8 mouse cellular contexts compared by ENCODE assay signal in genomic region chr17:26094531-26095110, GRCm38 (mm10). TPM values are rescaled to one million over a fixed set of nuclear protein-coding genes. Genes with fewer than 3 reads are reported as not detected.
DNase-seq lines count a peak whose midpoint lies in the region; ATAC-seq and TF ChIP-seq lines count a peak whose summit lies in the region.

No protein-coding gene starts in this region.

- H3K27ac ChIP-seq in heart, embryonic 15.5 days: no peak overlapping the region; the same call in 1 of the 2 replicates
- peak overlapping the region; percentile 55; the same call in 1 of the 2 replicates for H3K27ac ChIP-seq in bone marrow, adult 2 months (ENCODE audit: control insufficient read depth, insufficient read depth, low read depth, low read length, poor library complexity)
- H3K27ac ChIP-seq in hindbrain, embryonic 12.5 days: peak overlapping the region; percentile 62
- 0 out of 2 replicates have a peak overlapping the region, but pooled peaks have one; percentile 63 for H3K27ac ChIP-seq in midbrain, embryonic 12.5 days (replicated peaks)

- H3K9me3 ChIP-seq in heart, embryonic 15.5 days (replicated peaks): no peaks in the 10 kb centered on the region
- no peaks in the 10 kb centered on the region for H3K9me3 ChIP-seq in hindbrain, embryonic 12.5 days (replicated peaks)
- H3K9me3 ChIP-seq in midbrain, embryonic 12.5 days: no peaks in the 10 kb centered on the region

- H3K9ac ChIP-seq in heart, embryonic 15.5 days: peak overlapping the region; percentile 79
- H3K9ac ChIP-seq in hindbrain, embryonic 12.5 days: peak overlapping the region; percentile 74
- peak overlapping the region; percentile 78 for H3K9ac ChIP-seq in midbrain, embryonic 12.5 days (replicated peaks)

- no peaks in the 10 kb centered on the region for H3K36me3 ChIP-seq in heart, embryonic 15.5 days
- H3K36me3 ChIP-seq in hindbrain, embryonic 12.5 days: peaks cover 8% of the 10 kb centered on the region; the same call in 1 of the 2 replicates
- peaks cover 14% of the 10 kb centered on the region for H3K36me3 ChIP-seq in midbrain, embryonic 12.5 days

- TF ChIP-seq POLR2A in bone marrow, adult 2 months (IDR thresholded peaks at IDR 0.05; ENCODE audit: borderline replicate concordance, control insufficient read depth, low read depth, low read length): no peak

- DNase-seq in heart, adult 18-20 months: no peak
- DNase-seq in cerebellum, adult 11 months: no peak
- DNase-seq in layer of hippocampus, postnatal 25 days (ENCODE audit: extremely low spot score in 1 of 2, low spot score in 1 of 2): no peak
- DNase-seq in retina, postnatal 1 day: no peak

- H3K4me1 ChIP-seq in heart, embryonic 15.5 days (replicated peaks): peaks cover 12% of the 10 kb centered on the region
- no peaks in the 10 kb centered on the region; the same call in 1 of the 2 replicates for H3K4me1 ChIP-seq in bone marrow, adult 2 months (ENCODE audit: control insufficient read depth, insufficient read depth, low read length)
- peaks cover 15% of the 10 kb centered on the region for H3K4me1 ChIP-seq in hindbrain, embryonic 12.5 days
- peaks cover 19% of the 10 kb centered on the region for H3K4me1 ChIP-seq in midbrain, embryonic 12.5 days

- H3K27me3 ChIP-seq in heart, embryonic 15.5 days: no peaks in the 10 kb centered on the region
- no peaks in the 10 kb centered on the region for H3K27me3 ChIP-seq in hindbrain, embryonic 12.5 days
- no peaks in the 10 kb centered on the region for H3K27me3 ChIP-seq in midbrain, embryonic 12.5 days

- 41% methylated on average over 9 of the region's 9 CpGs for WGBS in heart, embryonic 15.5 days
- 42% methylated on average over 9 of the region's 9 CpGs for WGBS in bone marrow, adult 2 months
- 35% methylated on average over 9 of the region's 9 CpGs for WGBS in hindbrain, embryonic 12.5 days
- WGBS in midbrain, embryonic 12.5 days: 31% methylated on average over 9 of the region's 9 CpGs

- H3K4me2 ChIP-seq in heart, embryonic 15.5 days: peak overlapping the region; percentile 95
- H3K4me2 ChIP-seq in hindbrain, embryonic 12.5 days (replicated peaks): peak overlapping the region; percentile 86
- H3K4me2 ChIP-seq in midbrain, embryonic 12.5 days (replicated peaks): peak overlapping the region; percentile 69

- ATAC-seq in heart, embryonic 15.5 days (replicated peaks; ENCODE audit: insufficient number of reproducible peaks, insufficient read depth, low FRiP score, low read depth): no peak
- ATAC-seq in hindbrain, embryonic 12.5 days (ENCODE audit: low FRiP score): no peak
- ATAC-seq in midbrain, embryonic 12.5 days (ENCODE audit: low FRiP score, low read depth): no peak

- TF ChIP-seq CTCF in bone marrow, adult 2 months (IDR thresholded peaks at IDR 0.05; ENCODE audit: control insufficient read depth, insufficient read depth, low read length): no peak

- H3K4me3 ChIP-seq in heart, embryonic 15.5 days: peak overlapping the region; percentile 81
- peak overlapping the region; percentile 58 for H3K4me3 ChIP-seq in bone marrow, adult 2 months (replicated peaks; ENCODE audit: control insufficient read depth, low read depth, low read length)
- H3K4me3 ChIP-seq in hindbrain, embryonic 12.5 days: peak overlapping the region; percentile 57
- H3K4me3 ChIP-seq in midbrain, embryonic 12.5 days: peak overlapping the region; percentile 60

RNA-seq across cellular contexts. Expression of gene Nme4, which starts 0.8 kb away (rescaled TPM):
- polyA plus RNA-seq in heart, embryonic 15.5 days (2015; fragmentation: Nextera tagmentation; extraction: Ambion mirVana): 48.8 and 61.8 TPM in 2 replicates
- 1 to 10 TPM; 4.7 to 5.1 TPM for total RNA-seq in heart, adult 18-20 months (2021)
- polyA plus RNA-seq in bone marrow, adult 2 months (2011; ENCODE audit: insufficient read depth, insufficient read length, low replicate concordance, missing spikeins): 9.0 and 20.4 TPM in 2 replicates
- polyA plus RNA-seq in hindbrain, embryonic 12.5 days (2016; fragmentation: Nextera tagmentation; extraction: Ambion mirVana): 50.4 and 52.9 TPM in 2 replicates
- polyA plus RNA-seq in midbrain, embryonic 12.5 days (2016; fragmentation: Nextera tagmentation; extraction: Ambion mirVana): 48.0 and 50.7 TPM in 2 replicates
- total RNA-seq in layer of hippocampus, postnatal 25 days (2021): 1 to 10 TPM; 4.1 TPM

RNA-seq across cellular contexts. Expression of gene Decr2, which starts 4.5 kb away (rescaled TPM):
- 36.0 and 36.9 TPM in 2 replicates for polyA plus RNA-seq in heart, embryonic 15.5 days (2015; fragmentation: Nextera tagmentation; extraction: Ambion mirVana)
- total RNA-seq in heart, adult 18-20 months (2021): 10 to 100 TPM; 11.9 to 12.8 TPM
- polyA plus RNA-seq in bone marrow, adult 2 months (2011; ENCODE audit: insufficient read depth, insufficient read length, low replicate concordance, missing spikeins): 3.5 and 5.6 TPM in 2 replicates
- 33.1 and 33.8 TPM in 2 replicates for polyA plus RNA-seq in hindbrain, embryonic 12.5 days (2016; fragmentation: Nextera tagmentation; extraction: Ambion mirVana)
- 25.1 and 27.7 TPM in 2 replicates for polyA plus RNA-seq in midbrain, embryonic 12.5 days (2016; fragmentation: Nextera tagmentation; extraction: Ambion mirVana)
- 10 to 100 TPM; 27.2 to 28.2 TPM for total RNA-seq in layer of hippocampus, postnatal 25 days (2021)

RNA-seq across cellular contexts. Expression of gene Tmem8, which starts 18.5 kb away (rescaled TPM):
- polyA plus RNA-seq in heart, embryonic 15.5 days (2015; fragmentation: Nextera tagmentation; extraction: Ambion mirVana): 0.77 and 1.3 TPM in 2 replicates
- total RNA-seq in heart, adult 18-20 months (2021): 1 to 10 TPM; 5.0 to 6.7 TPM
- polyA plus RNA-seq in bone marrow, adult 2 months (2011; ENCODE audit: insufficient read depth, insufficient read length, low replicate concordance, missing spikeins): 24.1 and 27.3 TPM in 2 replicates
- polyA plus RNA-seq in hindbrain, embryonic 12.5 days (2016; fragmentation: Nextera tagmentation; extraction: Ambion mirVana): 2.9 and 3.0 TPM in 2 replicates
- 2.1 and 2.9 TPM in 2 replicates for polyA plus RNA-seq in midbrain, embryonic 12.5 days (2016; fragmentation: Nextera tagmentation; extraction: Ambion mirVana)
- total RNA-seq in layer of hippocampus, postnatal 25 days (2021): 10 to 100 TPM; 11.4 to 13.1 TPM

RNA-seq across cellular contexts. Expression of gene Rab11fip3, which starts 25.3 kb away (rescaled TPM):
- 10.2 and 12.8 TPM in 2 replicates for polyA plus RNA-seq in heart, embryonic 15.5 days (2015; fragmentation: Nextera tagmentation; extraction: Ambion mirVana)
- total RNA-seq in heart, adult 18-20 months (2021): 10 to 100 TPM; 30.6 to 30.7 TPM
- 1.2 and 4.7 TPM in 2 replicates for polyA plus RNA-seq in bone marrow, adult 2 months (2011; ENCODE audit: insufficient read depth, insufficient read length, low replicate concordance, missing spikeins)
- polyA plus RNA-seq in hindbrain, embryonic 12.5 days (2016; fragmentation: Nextera tagmentation; extraction: Ambion mirVana): 37.1 and 42.8 TPM in 2 replicates
- 43.1 and 44.8 TPM in 2 replicates for polyA plus RNA-seq in midbrain, embryonic 12.5 days (2016; fragmentation: Nextera tagmentation; extraction: Ambion mirVana)
- 100 to 1,000 TPM in 1 of 2 experiments, 10 to 100 TPM in 1; 97.3 to 104 TPM for total RNA-seq in layer of hippocampus, postnatal 25 days (2021)

RNA-seq across cellular contexts. Expression of gene Mrpl28, which starts 28.7 kb away (rescaled TPM):
- polyA plus RNA-seq in heart, embryonic 15.5 days (2015; fragmentation: Nextera tagmentation; extraction: Ambion mirVana): 195 and 202 TPM in 2 replicates
- total RNA-seq in heart, adult 18-20 months (2021): 100 to 1,000 TPM; 165 to 179 TPM
- polyA plus RNA-seq in bone marrow, adult 2 months (2011; ENCODE audit: insufficient read depth, insufficient read length, low replicate concordance, missing spikeins): 60.2 and 70.6 TPM in 2 replicates
- polyA plus RNA-seq in hindbrain, embryonic 12.5 days (2016; fragmentation: Nextera tagmentation; extraction: Ambion mirVana): 171 and 184 TPM in 2 replicates
- 194 and 210 TPM in 2 replicates for polyA plus RNA-seq in midbrain, embryonic 12.5 days (2016; fragmentation: Nextera tagmentation; extraction: Ambion mirVana)
- total RNA-seq in layer of hippocampus, postnatal 25 days (2021): 10 to 100 TPM; 63.4 to 68.9 TPM
